Comparison of ENCODE assay signal across 12 mouse cellular contexts in the genomic region with DNA sequence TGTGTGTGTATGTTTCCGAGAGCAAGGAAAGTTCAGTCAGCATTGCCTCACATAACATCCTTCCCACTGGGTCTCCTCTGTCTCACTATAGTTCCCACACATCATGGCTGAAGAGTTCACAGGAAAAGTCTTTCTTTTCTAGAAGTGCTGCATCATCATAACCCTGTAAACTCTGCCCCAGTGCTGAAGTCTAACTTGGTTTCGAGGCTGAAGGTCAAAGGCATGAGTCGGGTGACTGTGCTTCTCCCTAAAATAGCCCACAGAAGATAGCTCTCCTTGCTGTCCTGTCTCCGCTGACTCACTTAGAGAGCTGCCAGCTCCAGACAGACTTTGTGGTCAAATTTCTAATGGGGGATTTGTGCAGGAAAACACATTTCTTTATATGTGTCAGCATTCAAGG.
DNase-seq lines count a peak whose midpoint lies in the region; ATAC-seq and TF ChIP-seq lines count a peak whose summit lies in the region.
"Had no signal": no experiment of that assay in that cellular context is flagged by ENCODE, and none has a peak within 500 bp of the region (broad histone marks: within the 10 kb centered on the region; RNA-seq: fewer than 3 reads in every experiment).

No protein-coding gene starts in this region.

- DNase-seq in gastrocnemius, adult 2 months, result peak; percentile 16
- DNase-seq in gastrocnemius, postnatal 4 days (ENCODE audit: low spot score in 2 of 2), result no peak
- DNase-seq in adrenal gland, adult (ENCODE audit: inconsistent age in 2 of 2, low spot score in 1 of 2), result peak; percentile 68 to 76
- no peak for DNase-seq in heart, embryonic 10.5 days (ENCODE audit: low spot score)
- DNase-seq in left cerebral cortex, postnatal 4 days, result no peak
- DNase-seq: gastrocnemius, postnatal 25 days; thymus, postnatal 25 days had no signal

- H3K9me3 ChIP-seq in heart, embryonic 10.5 days, result no peaks in the 10 kb centered on the region
- no peaks in the 10 kb centered on the region for H3K9me3 ChIP-seq in liver, embryonic 12.5 days (replicated peaks)
- no peaks in the 10 kb centered on the region for H3K9me3 ChIP-seq in hindbrain, embryonic 16.5 days (ENCODE audit: control insufficient read depth, low read length)
- H3K9me3 ChIP-seq: intestine, embryonic 15.5 days; lung, embryonic 15.5 days had no signal

- peak; percentile 62 for ATAC-seq in liver, embryonic 12.5 days
- ATAC-seq in monocyte, adult 5-6 weeks (replicated peaks; ENCODE audit: insufficient number of reproducible peaks, low FRiP score, low TSS enrichment, poor library complexity, severe bottlenecking), result no peak
- ATAC-seq in hindbrain, embryonic 16.5 days, result no peak
- ATAC-seq: intestine, embryonic 15.5 days had no signal

- no peak overlapping the region for H3K4me2 ChIP-seq in liver, embryonic 12.5 days
- H3K4me2 ChIP-seq in hindbrain, embryonic 16.5 days (ENCODE audit: low read length), result no peak overlapping the region
- H3K4me2 ChIP-seq: intestine, embryonic 15.5 days; lung, embryonic 15.5 days had no signal

- no peaks in the 10 kb centered on the region for H3K4me1 ChIP-seq in heart, embryonic 10.5 days
- no peaks in the 10 kb centered on the region for H3K4me1 ChIP-seq in liver, embryonic 12.5 days
- no peaks in the 10 kb centered on the region for H3K4me1 ChIP-seq in hindbrain, embryonic 16.5 days (ENCODE audit: control insufficient read depth, insufficient read depth, low read depth, low read length)
- H3K4me1 ChIP-seq: intestine, embryonic 15.5 days; lung, embryonic 15.5 days had no signal

- no peaks in the 10 kb centered on the region for H3K27me3 ChIP-seq in heart, embryonic 10.5 days (ENCODE audit: insufficient read depth, poor library complexity, severe bottlenecking)
- no peaks in the 10 kb centered on the region for H3K27me3 ChIP-seq in liver, embryonic 12.5 days (replicated peaks)
- no peaks in the 10 kb centered on the region for H3K27me3 ChIP-seq in hindbrain, embryonic 16.5 days (replicated peaks; ENCODE audit: control insufficient read depth, insufficient read depth, low read length)
- H3K27me3 ChIP-seq: intestine, embryonic 15.5 days; lung, embryonic 15.5 days had no signal

- 48% methylated on average over 4 of the region's 4 CpGs for WGBS in heart, embryonic 10.5 days
- WGBS in liver, embryonic 12.5 days (ENCODE audit: insufficient replicate concordance), result 37% methylated on average over 4 of the region's 4 CpGs
- WGBS in hindbrain, embryonic 16.5 days, result 75% methylated on average over 4 of the region's 4 CpGs

- peak overlapping the region; percentile 67 for H3K27ac ChIP-seq in gastrocnemius, adult 2 months
- H3K27ac ChIP-seq in heart, embryonic 10.5 days, result peak overlapping the region; percentile 69
- no peak overlapping the region for H3K27ac ChIP-seq in liver, embryonic 12.5 days
- H3K27ac ChIP-seq in hindbrain, embryonic 16.5 days (ENCODE audit: low read depth, low read length), result no peak overlapping the region
- H3K27ac ChIP-seq: intestine, embryonic 15.5 days; lung, embryonic 15.5 days had no signal

- intact Hi-C loops in gastrocnemius, adult 2 months (cut with DNase I), result no loop called here
- intact Hi-C loops in left cerebral cortex, postnatal 4 days (cut with DNase I), result no loop called here

- no peaks in the 10 kb centered on the region for H3K36me3 ChIP-seq in heart, embryonic 10.5 days
- no peaks in the 10 kb centered on the region for H3K36me3 ChIP-seq in liver, embryonic 12.5 days
- H3K36me3 ChIP-seq in hindbrain, embryonic 16.5 days (ENCODE audit: control insufficient read depth, insufficient read depth, low read length), result no peaks in the 10 kb centered on the region
- H3K36me3 ChIP-seq: intestine, embryonic 15.5 days; lung, embryonic 15.5 days had no signal

- TF ChIP-seq CTCF in gastrocnemius, adult 2 months (IDR thresholded peaks at IDR 0.05), result no peak

- no peak overlapping the region for H3K4me3 ChIP-seq in gastrocnemius, adult 2 months
- H3K4me3 ChIP-seq in heart, embryonic 10.5 days, result no peak overlapping the region
- no peak overlapping the region for H3K4me3 ChIP-seq in liver, embryonic 12.5 days
- no peak overlapping the region for H3K4me3 ChIP-seq in hindbrain, embryonic 16.5 days (ENCODE audit: low read length)
- H3K4me3 ChIP-seq: intestine, embryonic 15.5 days; lung, embryonic 15.5 days had no signal

- no peak overlapping the region for H3K9ac ChIP-seq in liver, embryonic 12.5 days
- no peak overlapping the region for H3K9ac ChIP-seq in hindbrain, embryonic 16.5 days (ENCODE audit: low read depth, low read length)
- H3K9ac ChIP-seq: intestine, embryonic 15.5 days; lung, embryonic 15.5 days had no signal

Comparison
In these comparisons a context has a peak if more than half of its experiments do, and no peak if none do; other contexts are left out.
1. DNase-seq: peak in gastrocnemius, adult 2 months (single experiment) and adrenal gland, adult (2 of 2); none in gastrocnemius, postnatal 4 days (0 of 2), heart, embryonic 10.5 days (single experiment) and left cerebral cortex, postnatal 4 days (single experiment).
2. H3K27ac ChIP-seq: peak in gastrocnemius, adult 2 months (single experiment) and heart, embryonic 10.5 days (single experiment); none in liver, embryonic 12.5 days (single experiment) and hindbrain, embryonic 16.5 days (single experiment).